Mouse (Mus musculus) ES-E14 (cell line): ENCODE measurements around the gene Rsrp1. TPM values are rescaled to one million over a fixed set of nuclear protein-coding genes. Genes with fewer than 3 reads are reported as not detected.

Experiments
- DNase-seq: peaks from one replicate; pipeline ENCODE4 v3.0.0-alpha.2; 2013; ENCODE audit warnings: low read depth, low spot score
- H3K27ac ChIP-seq: 2 replicates; pipeline ENCODE4 v1.5.1; 2012; ENCODE audit warnings: low read depth, mild to moderate bottlenecking, low read length, moderate library complexity, mixed read lengths; ENCODE audit not compliant: poor library complexity, insufficient read depth, severe bottlenecking
- H3K36me3 ChIP-seq: 2 replicates; pipeline ENCODE4 v1.6.1; 2012; ENCODE audit warnings: mild to moderate bottlenecking, low read length, moderate library complexity, mixed read lengths; ENCODE audit not compliant: control insufficient read depth, poor library complexity, insufficient read depth, severe bottlenecking
- H3K4me1 ChIP-seq, 2 experiments: fragments of 150-350 bp in 1 of 2; sonication (generic) in 1 of 2; 2 replicates each; pipeline ENCODE4 v1.6.1; 2012; ENCODE audit warnings: low read length in 2 of 2, mild to moderate bottlenecking in 1 of 2, mixed read lengths in 1 of 2; ENCODE audit not compliant: control insufficient read depth in 2 of 2, insufficient read depth in 2 of 2, poor library complexity in 1 of 2
- H3K4me3 ChIP-seq, 2 experiments: fragments of 150-350 bp in 1 of 2; sonication (generic) in 1 of 2; 2 replicates each; pipeline ENCODE4 v1.5.1; 2012; ENCODE audit warnings: low read length in 2 of 2, low read depth in 1 of 2, mild to moderate bottlenecking in 1 of 2, mixed read lengths in 1 of 2; ENCODE audit not compliant: insufficient read depth in 1 of 2, poor library complexity in 1 of 2, severe bottlenecking in 1 of 2
- H3K9ac ChIP-seq: 2 replicates; pipeline ENCODE4 v1.6.1; 2012; ENCODE audit warnings: low read depth, mild to moderate bottlenecking, low read length, mixed read lengths; ENCODE audit not compliant: poor library complexity, insufficient read depth, severe bottlenecking
- H3K9me3 ChIP-seq: fragments of 150-350 bp; sonication (generic); 2 replicates; pipeline ENCODE4 v1.6.1; 2012; ENCODE audit warnings: low read depth, mild to moderate bottlenecking, low read length; ENCODE audit not compliant: control insufficient read depth, insufficient read depth
- CHD2 ChIP-seq: IDR thresholded peaks from 2 replicates; pipeline ENCODE4 v1.6.1; 2014; ENCODE audit warnings: mild to moderate bottlenecking, low read depth, low read length, inconsistent platforms
- HCFC1 ChIP-seq: IDR thresholded peaks from 2 replicates; pipeline ENCODE4 v1.6.1; 2012; ENCODE audit warnings: low read length, inconsistent platforms, borderline replicate concordance; ENCODE audit not compliant: insufficient read depth
- MAFK ChIP-seq: IDR thresholded peaks from 2 replicates; pipeline ENCODE4 v1.6.1; 2014; ENCODE audit warnings: mild to moderate bottlenecking, low read depth, low read length, inconsistent platforms; ENCODE audit not compliant: insufficient read depth
- ZC3H11A ChIP-seq: IDR thresholded peaks from 2 replicates; pipeline ENCODE4 v1.6.1; 2012; ENCODE audit warnings: low read depth, mild to moderate bottlenecking, inconsistent platforms, low read length, borderline replicate concordance
- ZNF384 ChIP-seq: IDR thresholded peaks from 2 replicates; pipeline ENCODE4 v1.6.1; 2012; ENCODE audit warnings: low read depth, low read length, inconsistent platforms
- in situ Hi-C, 2 experiments: fragments of 600-800 bp; cut with MboI; formaldehyde crosslinking; loops; one replicate each; pipeline ENCODE4 v1.15.1; 2025; ENCODE audit warnings: low sequenced_read_pairs in 2 of 2, inconsistent platforms in 1 of 2; ENCODE audit not compliant: unreplicated experiment in 2 of 2
- total RNA-seq: library from RNA; depleted of rRNA; stranded (reverse); fragments of 300-350 nt; gene quantifications from 2 replicates; pipeline ENCODE4 v1.2.3, GENCODE M21; 2012

The Rsrp1 gene
- total RNA-seq, 1 experiment: 93.9 TPM

- no peak for TF ChIP-seq HCFC1
- H3K9me3 ChIP-seq: no peaks in the 10 kb centered on the region
- peaks cover 23% of the 10 kb centered on the region for H3K36me3 ChIP-seq
- DNase-seq: no peak
- in situ Hi-C loops: no loop called here
- no peaks in the 10 kb centered on the region for H3K4me1 ChIP-seq
- no peak overlapping the region for H3K9ac ChIP-seq
- no peak overlapping the region for H3K4me3 ChIP-seq
- no peak overlapping the region for H3K27ac ChIP-seq
These were observed 14.1 kb downstream of the Rsrp1 start for GRCm38 (mm10) chr4:134937240-134938176.

GRCm38 (mm10) chr4:134939900-134940299, 16.5 kb downstream of the Rsrp1 start:
- in situ Hi-C loops: loop anchor here in 1 of 2 experiments (5.0 kb wide), 1 partner anchor 267 kb away; no protein-coding TSS in a partner anchor
- TF ChIP-seq ZC3H11A (no peak), ZNF384 (peak; percentile 93)

GRCm38 (mm10) chr4:134943758-134944538, 20.6 kb downstream of the Rsrp1 start:
- in situ Hi-C loops: loop anchor here in 1 of 2 experiments (5.0 kb wide), 1 partner anchor 263 kb away; no protein-coding TSS in a partner anchor
- no peaks in the 10 kb centered on the region for H3K36me3 ChIP-seq
- no peak for DNase-seq
- H3K9me3 ChIP-seq: no peaks in the 10 kb centered on the region
- H3K9ac ChIP-seq: no peak overlapping the region
- H3K27ac ChIP-seq: no peak overlapping the region
- no peak overlapping the region for H3K4me3 ChIP-seq
- no peaks in the 10 kb centered on the region for H3K4me1 ChIP-seq
- TF ChIP-seq ZNF384 (no peak), MAFK (no peak), CHD2 (no peak), HCFC1 (no peak), ZC3H11A (no peak)

More at GRCm38 (mm10) chr4:134939900-134940299, 16.5 kb downstream of the Rsrp1 start:
- H3K4me1 ChIP-seq: no peaks in the 10 kb centered on the region
- H3K9ac ChIP-seq: no peak overlapping the region
- no peak for DNase-seq
- H3K27ac ChIP-seq: no peak overlapping the region
- H3K36me3 ChIP-seq: peaks cover 12% of the 10 kb centered on the region
- no peak overlapping the region for H3K4me3 ChIP-seq
- no peaks in the 10 kb centered on the region for H3K9me3 ChIP-seq

- DNase-seq: peak; percentile 72
- H3K27ac ChIP-seq: no peak overlapping the region
- H3K9me3 ChIP-seq: no peaks in the 10 kb centered on the region
- in situ Hi-C loops: no loop called here
- peak; percentile 83; the same call in 1 of the 2 replicates for TF ChIP-seq ZC3H11A
- no peak for TF ChIP-seq MAFK
- H3K4me3 ChIP-seq: no peak overlapping the region
- H3K36me3 ChIP-seq: no peaks in the 10 kb centered on the region
- no peaks in the 10 kb centered on the region for H3K4me1 ChIP-seq
- no peak overlapping the region for H3K9ac ChIP-seq
These were observed 22.8 kb downstream of the Rsrp1 start for GRCm38 (mm10) chr4:134946024-134946744.
